Mouse (Mus musculus): ENCODE results near the gene Saa2.

- TF ChIP-seq POLR2A (IDR thresholded peaks at IDR 0.05; ENCODE audit: extremely low read depth, insufficient read depth, low read length) (no peak), CTCF (IDR thresholded peaks at IDR 0.05; ENCODE audit: low read depth, low read length) (no peak)
Observed at GRCm38 (mm10) chr7:46793871-46794270, 42.3 kb downstream of the Saa2 start.

Data from liver, adult 2 months (tissue).